ENCODE assay signal across 1 mouse cellular context in genomic region chr11:75174574-75174973, GRCm38 (mm10).
TF ChIP-seq lines count a peak whose summit lies in the region.

No protein-coding gene starts in this region.

TF ChIP-seq in MEL, 35 proteins besides CTCF, POLR2A, EP300 and RAD21:
- TF ChIP-seq ZNF384 (IDR thresholded peaks at IDR 0.05; ENCODE audit: low read depth, low read length): peak; percentile 71
